24 mouse cellular contexts compared by ENCODE assay signal in genomic region chr14:93534928-93535327, GRCm38 (mm10).
DNase-seq lines count a peak whose midpoint lies in the region; ATAC-seq and TF ChIP-seq lines count a peak whose summit lies in the region.
"Had no signal": no experiment of that assay in that cellular context is flagged by ENCODE, and none has a peak within 500 bp of the region (broad histone marks: within the 10 kb centered on the region; RNA-seq: fewer than 3 reads in every experiment).

No protein-coding gene starts in this region.

- no peaks in the 10 kb centered on the region for H3K4me1 ChIP-seq in embryonic facial prominence, embryonic 14.5 days (ENCODE audit: control insufficient read depth, insufficient read depth, low read length)
- H3K4me1 ChIP-seq in embryonic facial prominence, embryonic 10.5 days = no peaks in the 10 kb centered on the region
- peaks cover 3% of the 10 kb centered on the region; the same call in 1 of the 2 replicates for H3K4me1 ChIP-seq in cortical plate, adult 2 months (ENCODE audit: control insufficient read depth, insufficient read depth, low read length)
- H3K4me1 ChIP-seq: embryonic facial prominence, embryonic 13.5 days; forebrain, embryonic 13.5 days had no signal

- WGBS in embryonic facial prominence, embryonic 14.5 days = 70% methylated on average over 4 of the region's 4 CpGs
- 87% methylated on average over 4 of the region's 4 CpGs for WGBS in embryonic facial prominence, embryonic 10.5 days

- TF ChIP-seq CTCF in cortical plate, adult 2 months (IDR thresholded peaks at IDR 0.05; ENCODE audit: extremely low read depth, insufficient read depth, low read length) = no peak

- H3K36me3 ChIP-seq in embryonic facial prominence, embryonic 14.5 days (ENCODE audit: control insufficient read depth, insufficient read depth, low read length) = no peaks in the 10 kb centered on the region
- no peaks in the 10 kb centered on the region for H3K36me3 ChIP-seq in embryonic facial prominence, embryonic 10.5 days (replicated peaks)
- H3K36me3 ChIP-seq: embryonic facial prominence, embryonic 13.5 days; G1E had no signal

- no peak overlapping the region for H3K9ac ChIP-seq in embryonic facial prominence, embryonic 14.5 days (ENCODE audit: low read depth, low read length)
- H3K9ac ChIP-seq: embryonic facial prominence, embryonic 13.5 days; forebrain, embryonic 13.5 days had no signal

- DNase-seq in embryonic facial prominence, embryonic 14.5 days (ENCODE audit: low spot score) = peak; percentile 2
- no peak for DNase-seq in embryonic facial prominence, embryonic 10.5 days (ENCODE audit: low spot score)
- DNase-seq in frontal cortex, postnatal 14 days (ENCODE audit: low spot score in 2 of 2) = no peak
- no peak for DNase-seq in heart, postnatal 36 days
- DNase-seq in left cerebral cortex, postnatal 4 days = no peak
- DNase-seq: adrenal gland, adult 2 months; adrenal gland, postnatal 10 days; adrenal gland, postnatal 25 days; B cell, adult 2 months; cerebellum, adult 11-12 months; cerebellum, adult 2 months; cerebellum, adult 9-10 months; cerebellum, postnatal 10 days; cerebellum, postnatal 25 days had no signal

- H3K4me3 ChIP-seq in embryonic facial prominence, embryonic 14.5 days (ENCODE audit: low read depth, low read length) = no peak overlapping the region
- H3K4me3 ChIP-seq in embryonic facial prominence, embryonic 10.5 days = no peak overlapping the region
- H3K4me3 ChIP-seq in cortical plate, adult 2 months (ENCODE audit: insufficient read depth, low read length) = no peak overlapping the region
- H3K4me3 ChIP-seq: embryonic facial prominence, embryonic 13.5 days; forebrain, embryonic 13.5 days had no signal

- no peak for ATAC-seq in embryonic facial prominence, embryonic 14.5 days (ENCODE audit: low read depth)
- peak; percentile 82 for ATAC-seq in frontal cortex, adult (ENCODE audit: low TSS enrichment)
- ATAC-seq: activated CD4-positive, CD25-positive, alpha-beta regulatory T cell, adult 4 months; CD4-positive, CD25-positive, alpha-beta regulatory T cell, adult 4 months; forebrain, embryonic 13.5 days; forebrain, embryonic 16.5 days; Patski had no signal

- H3K4me2 ChIP-seq in embryonic facial prominence, embryonic 14.5 days (ENCODE audit: low read depth, low read length) = no peak overlapping the region
- H3K4me2 ChIP-seq: embryonic facial prominence, embryonic 13.5 days; forebrain, embryonic 13.5 days had no signal

- H3K27ac ChIP-seq in embryonic facial prominence, embryonic 14.5 days (replicated peaks; ENCODE audit: low read depth, low read length) = no peak overlapping the region
- no peak overlapping the region for H3K27ac ChIP-seq in embryonic facial prominence, embryonic 10.5 days (replicated peaks)
- peak overlapping the region; percentile 53; the same call in 1 of the 2 replicates for H3K27ac ChIP-seq in cortical plate, adult 2 months (ENCODE audit: insufficient read depth, low read length)
- H3K27ac ChIP-seq: embryonic facial prominence, embryonic 13.5 days; forebrain, embryonic 13.5 days had no signal

- no peak for TF ChIP-seq POLR2A in cortical plate, adult 2 months (IDR thresholded peaks at IDR 0.05; ENCODE audit: extremely low read depth, insufficient read depth, low read length)

- intact Hi-C loops in heart, postnatal 36 days (cut with DNase I) = no loop called here
- intact Hi-C loops in left cerebral cortex, postnatal 4 days (cut with DNase I) = no loop called here

- no peaks in the 10 kb centered on the region for H3K27me3 ChIP-seq in embryonic facial prominence, embryonic 14.5 days (replicated peaks; ENCODE audit: control insufficient read depth, insufficient read depth, low read length)
- H3K27me3 ChIP-seq in embryonic facial prominence, embryonic 10.5 days (replicated peaks; ENCODE audit: low read depth, poor library complexity, severe bottlenecking) = no peaks in the 10 kb centered on the region
- H3K27me3 ChIP-seq: CH12.LX; embryonic facial prominence, embryonic 13.5 days; forebrain, embryonic 13.5 days had no signal

- no peaks in the 10 kb centered on the region for H3K9me3 ChIP-seq in embryonic facial prominence, embryonic 14.5 days (ENCODE audit: control insufficient read depth, low read length)
- H3K9me3 ChIP-seq in embryonic facial prominence, embryonic 10.5 days = no peaks in the 10 kb centered on the region
- H3K9me3 ChIP-seq: embryonic facial prominence, embryonic 13.5 days; forebrain, embryonic 13.5 days; G1E had no signal
